8 mouse cellular contexts compared by ENCODE assay signal in genomic region chr3:131272374-131273100, GRCm38 (mm10). TPM values are rescaled to one million over a fixed set of nuclear protein-coding genes. Genes with fewer than 3 reads are reported as not detected.
DNase-seq lines count a peak whose midpoint lies in the region; ATAC-seq lines count a peak whose summit lies in the region.

No protein-coding gene starts in this region.

- peak overlapping the region; percentile 69 for H3K4me2 ChIP-seq in embryonic facial prominence, embryonic 11.5 days (ENCODE audit: low read depth, low read length)
- peak overlapping the region; percentile 66 for H3K4me2 ChIP-seq in intestine, embryonic 16.5 days (ENCODE audit: low read depth, low read length)
- H3K4me2 ChIP-seq in midbrain, embryonic 12.5 days (replicated peaks): peak overlapping the region; percentile 80

- H3K4me3 ChIP-seq in embryonic facial prominence, embryonic 11.5 days (ENCODE audit: low read depth, low read length): peak overlapping the region; percentile 69
- peak overlapping the region; percentile 87 for H3K4me3 ChIP-seq in intestine, embryonic 16.5 days (ENCODE audit: low read length)
- peak overlapping the region; percentile 68 for H3K4me3 ChIP-seq in midbrain, embryonic 12.5 days

- H3K27ac ChIP-seq in embryonic facial prominence, embryonic 11.5 days (replicated peaks; ENCODE audit: low read depth, low read length): no peak overlapping the region
- H3K27ac ChIP-seq in intestine, embryonic 16.5 days (ENCODE audit: low read length): peak overlapping the region; percentile 93
- H3K27ac ChIP-seq in midbrain, embryonic 12.5 days (replicated peaks): no peak overlapping the region

- no peaks in the 10 kb centered on the region for H3K27me3 ChIP-seq in embryonic facial prominence, embryonic 11.5 days (ENCODE audit: control insufficient read depth, insufficient read depth, low read length)
- no peaks in the 10 kb centered on the region for H3K27me3 ChIP-seq in intestine, embryonic 16.5 days (replicated peaks; ENCODE audit: control insufficient read depth, insufficient read depth, low read length)
- H3K27me3 ChIP-seq in midbrain, embryonic 12.5 days: peaks cover 7% of the 10 kb centered on the region

- no peaks in the 10 kb centered on the region for H3K4me1 ChIP-seq in embryonic facial prominence, embryonic 11.5 days (ENCODE audit: control insufficient read depth, insufficient read depth, low read length)
- H3K4me1 ChIP-seq in intestine, embryonic 16.5 days (ENCODE audit: control insufficient read depth, insufficient read depth, low read length): peaks cover 8% of the 10 kb centered on the region; the same call in 1 of the 2 replicates
- H3K4me1 ChIP-seq in midbrain, embryonic 12.5 days: peaks cover 23% of the 10 kb centered on the region

- no peak overlapping the region for H3K9ac ChIP-seq in embryonic facial prominence, embryonic 11.5 days (replicated peaks; ENCODE audit: low read length)
- peak overlapping the region; percentile 84 for H3K9ac ChIP-seq in intestine, embryonic 16.5 days (ENCODE audit: low read depth, low read length)
- H3K9ac ChIP-seq in midbrain, embryonic 12.5 days (replicated peaks): peak overlapping the region; percentile 59; the same call in 1 of the 2 replicates

- H3K9me3 ChIP-seq in embryonic facial prominence, embryonic 11.5 days (replicated peaks; ENCODE audit: control insufficient read depth, low read length): no peaks in the 10 kb centered on the region
- no peaks in the 10 kb centered on the region for H3K9me3 ChIP-seq in intestine, embryonic 16.5 days (ENCODE audit: control insufficient read depth, low read length)
- H3K9me3 ChIP-seq in midbrain, embryonic 12.5 days: no peaks in the 10 kb centered on the region

- no peaks in the 10 kb centered on the region for H3K36me3 ChIP-seq in embryonic facial prominence, embryonic 11.5 days (replicated peaks; ENCODE audit: control insufficient read depth, insufficient read depth, low read depth, low read length)
- no peaks in the 10 kb centered on the region; the same call in 1 of the 2 replicates for H3K36me3 ChIP-seq in intestine, embryonic 16.5 days (ENCODE audit: control insufficient read depth, insufficient read depth, low read length)
- no peaks in the 10 kb centered on the region for H3K36me3 ChIP-seq in midbrain, embryonic 12.5 days

- DNase-seq in kidney, adult 11 months: peak; percentile 56
- DNase-seq in kidney, postnatal 10 days: no peak
- peak; percentile 30 for DNase-seq in embryonic facial prominence, embryonic 11.5 days (ENCODE audit: low spot score)
- DNase-seq in urinary bladder, postnatal 4 days (ENCODE audit: low spot score in 2 of 2): no peak
- DNase-seq in urinary bladder, postnatal 14 days (ENCODE audit: low spot score): no peak
- no peak for DNase-seq in cerebellum, postnatal 4 days (ENCODE audit: low spot score in 2 of 2)

- WGBS in embryonic facial prominence, embryonic 11.5 days: 39% methylated on average over 10 of the region's 10 CpGs
- 21% methylated on average over 10 of the region's 10 CpGs for whole genome bisulfite sequencing in intestine, embryonic 16.5 days
- WGBS in midbrain, embryonic 12.5 days: 67% methylated on average over 10 of the region's 10 CpGs

- no peak for ATAC-seq in embryonic facial prominence, embryonic 11.5 days (replicated peaks; ENCODE audit: insufficient number of reproducible peaks, low FRiP score, low TSS enrichment, low read depth)
- ATAC-seq in intestine, embryonic 16.5 days: peak; percentile 56
- no peak for ATAC-seq in midbrain, embryonic 12.5 days (ENCODE audit: low FRiP score, low read depth)

RNA-seq across cellular contexts. Expression of gene Hadh, which starts 0.6 kb away (rescaled TPM):
- 107 and 116 TPM in 2 replicates for polyA plus RNA-seq in embryonic facial prominence, embryonic 11.5 days (2014; fragmentation: Nextera tagmentation; extraction: Ambion mirVana)
- 369 and 438 TPM in 2 replicates for polyA plus RNA-seq in intestine, embryonic 16.5 days (2015; fragmentation: Nextera tagmentation; extraction: Ambion mirVana)
- polyA plus RNA-seq in midbrain, embryonic 12.5 days (2016; fragmentation: Nextera tagmentation; extraction: Ambion mirVana): 48.2 and 49.0 TPM in 2 replicates

RNA-seq across cellular contexts. Expression of gene Cyp2u1, which starts 30.5 kb away (rescaled TPM):
- polyA plus RNA-seq in embryonic facial prominence, embryonic 11.5 days (2014; fragmentation: Nextera tagmentation; extraction: Ambion mirVana): 1.4 and 2.4 TPM in 2 replicates
- polyA plus RNA-seq in intestine, embryonic 16.5 days (2015; fragmentation: Nextera tagmentation; extraction: Ambion mirVana): 9.7 and 11.4 TPM in 2 replicates
- polyA plus RNA-seq in midbrain, embryonic 12.5 days (2016; fragmentation: Nextera tagmentation; extraction: Ambion mirVana): 2.6 and 3.1 TPM in 2 replicates

Comparison
In these comparisons a context has a peak if more than half of its experiments do, and no peak if none do; other contexts are left out.
1. DNase-seq: peak in kidney, adult 11 months (single experiment) and embryonic facial prominence, embryonic 11.5 days (single experiment); none in kidney, postnatal 10 days (single experiment), urinary bladder, postnatal 4 days (0 of 2), urinary bladder, postnatal 14 days (single experiment) and cerebellum, postnatal 4 days (0 of 2).
2. Peak in every context shown above with its lines, with median percentiles within 50 percentile points of each other: H3K4me2 ChIP-seq and H3K4me3 ChIP-seq.